Mouse (Mus musculus) CH12.LX (cell line): ENCODE measurements around the gene Efr3b. TPM values are rescaled to one million over a fixed set of nuclear protein-coding genes. Genes with fewer than 3 reads are reported as not detected.

ENCODE experiments used
- DNase-seq: peaks from one replicate; pipeline ENCODE4 v3.0.0-alpha.2; 2013; ENCODE audit errors: extremely low read depth
- H3K27ac ChIP-seq: 2 replicates; pipeline ENCODE4 v1.5.1; 2012; ENCODE audit warnings: low read depth, mild to moderate bottlenecking, control low read depth, moderate library complexity; ENCODE audit not compliant: insufficient read depth
- H3K27me3 ChIP-seq: replicated peaks from 2 replicates; pipeline ENCODE3; 2012; ENCODE audit warnings: inconsistent platforms
- H3K36me3 ChIP-seq, 2 experiments: replicated peaks in 1 of 2; 2 replicates each; pipeline versions ENCODE3 to v1.6.1; 2012; ENCODE audit warnings: inconsistent platforms in 1 of 2, low read length in 1 of 2, mild to moderate bottlenecking in 1 of 2, mixed read lengths in 1 of 2, moderate library complexity in 1 of 2; ENCODE audit not compliant: control insufficient read depth in 1 of 2, insufficient read depth in 1 of 2
- H3K4me1 ChIP-seq, 2 experiments: 2 replicates each; pipeline ENCODE4 v1.6.1; 2012; ENCODE audit warnings: inconsistent platforms in 1 of 2, moderate library complexity in 1 of 2; ENCODE audit not compliant: insufficient read depth in 2 of 2, control insufficient read depth in 1 of 2
- H3K4me2 ChIP-seq: 2 replicates; pipeline ENCODE4 v1.6.1; 2012; ENCODE audit warnings: low read depth, mild to moderate bottlenecking, control low read depth; ENCODE audit not compliant: poor library complexity, insufficient read depth, severe bottlenecking
- H3K4me3 ChIP-seq, 3 experiments: fragments of 150-350 bp in 1 of 3; sonication (generic) in 1 of 3; replicated peaks in 1 of 3; 2 replicates each; pipeline versions ENCODE3 to v1.5.1; 2011 to 2012; ENCODE audit warnings: low read depth in 2 of 3, low read length in 2 of 3, mild to moderate bottlenecking in 2 of 3, moderate library complexity in 2 of 3, control low read depth in 1 of 3, improper control_type of control experiment in 1 of 3, inconsistent platforms in 1 of 3, mixed read lengths in 1 of 3; ENCODE audit not compliant: poor library complexity in 1 of 3
- H3K79me2 ChIP-seq: replicated peaks from 2 replicates; pipeline ENCODE4 v1.6.1; 2012; ENCODE audit warnings: mild to moderate bottlenecking, moderate library complexity; ENCODE audit not compliant: control insufficient read depth, poor library complexity, insufficient read depth, severe bottlenecking; ENCODE audit errors: extremely low read depth
- H3K9ac ChIP-seq: 2 replicates; pipeline ENCODE4 v1.6.1; 2012; ENCODE audit warnings: low read depth, mild to moderate bottlenecking, control low read depth, moderate library complexity; ENCODE audit not compliant: insufficient read depth
- H3K9me3 ChIP-seq: replicated peaks from 2 replicates; pipeline ENCODE3; 2012; ENCODE audit warnings: low read length, inconsistent platforms, mixed read lengths
- BHLHE40 ChIP-seq: IDR thresholded peaks from 2 replicates; pipeline ENCODE4 v1.6.1; 2011; ENCODE audit warnings: mild to moderate bottlenecking, low read depth, low read length, improper control_type of control experiment
- ELF1 ChIP-seq: IDR thresholded peaks from 2 replicates; pipeline ENCODE4 v1.6.1; 2014; ENCODE audit warnings: low read depth, mild to moderate bottlenecking, inconsistent platforms, low read length, improper control_type of control experiment
- EP300 ChIP-seq: IDR thresholded peaks from 2 replicates; pipeline ENCODE4 v1.6.1; 2011; ENCODE audit warnings: low read length, improper control_type of control experiment
- HCFC1 ChIP-seq: IDR thresholded peaks from 2 replicates; pipeline ENCODE4 v1.6.1; 2012; ENCODE audit warnings: low read depth, mild to moderate bottlenecking, inconsistent platforms, low read length, improper control_type of control experiment
- JUN ChIP-seq: IDR thresholded peaks from 2 replicates; pipeline ENCODE4 v1.6.1; 2011; ENCODE audit warnings: low read depth, mild to moderate bottlenecking, low read length, improper control_type of control experiment, moderate library complexity; ENCODE audit not compliant: insufficient read depth
- JUND ChIP-seq: conservative IDR thresholded peaks from 2 replicates; pipeline ENCODE4 v1.6.1; 2011; ENCODE audit warnings: low read depth, low read length, improper control_type of control experiment
- KAT2A ChIP-seq: IDR thresholded peaks from 2 replicates; pipeline ENCODE4 v1.6.1; 2012; ENCODE audit warnings: low read length, improper control_type of control experiment, inconsistent platforms; ENCODE audit not compliant: insufficient replicate concordance
- MAX ChIP-seq: IDR thresholded peaks from 2 replicates; pipeline ENCODE4 v1.6.1; 2011; ENCODE audit warnings: low read length, improper control_type of control experiment
- MYC ChIP-seq: IDR thresholded peaks from 2 replicates; pipeline ENCODE4 v1.6.1; 2011; ENCODE audit warnings: low read depth, mild to moderate bottlenecking, improper control_type of control experiment, low read length
- POLR2AphosphoS2 ChIP-seq: IDR thresholded peaks from 2 replicates; pipeline ENCODE4 v1.6.1; 2011; ENCODE audit warnings: low read depth, low read length, improper control_type of control experiment
- RCOR1 ChIP-seq: conservative IDR thresholded peaks from 2 replicates; pipeline ENCODE4 v1.6.1; 2012; ENCODE audit warnings: low read depth, mild to moderate bottlenecking, inconsistent platforms, low read length, improper control_type of control experiment
- TBP ChIP-seq: conservative IDR thresholded peaks from 2 replicates; pipeline ENCODE4 v1.6.1; 2011; ENCODE audit warnings: low read depth, low read length, improper control_type of control experiment
- TCF12 ChIP-seq: IDR thresholded peaks from 2 replicates; pipeline ENCODE4 v1.6.1; 2014; ENCODE audit warnings: low read depth, mild to moderate bottlenecking, inconsistent platforms, low read length, improper control_type of control experiment
- USF1 ChIP-seq: IDR thresholded peaks from 2 replicates; pipeline ENCODE4 v1.6.1; 2014; ENCODE audit warnings: low read depth, mild to moderate bottlenecking, inconsistent platforms, low read length, improper control_type of control experiment
- USF2 ChIP-seq: conservative IDR thresholded peaks from 2 replicates; pipeline ENCODE4 v1.6.1; 2011; ENCODE audit warnings: low read depth, low read length, improper control_type of control experiment
- ZC3H11A ChIP-seq: IDR thresholded peaks from 2 replicates; pipeline ENCODE4 v1.6.1; 2012; ENCODE audit warnings: low read depth, mild to moderate bottlenecking, inconsistent platforms, low read length, improper control_type of control experiment
- ZMIZ1 ChIP-seq: IDR thresholded peaks from 2 replicates; pipeline ENCODE4 v1.6.1; 2012; ENCODE audit warnings: low read depth, mild to moderate bottlenecking, inconsistent platforms, low read length, improper control_type of control experiment
- ZNF384 ChIP-seq: IDR thresholded peaks from 2 replicates; pipeline ENCODE4 v1.6.1; 2012; ENCODE audit warnings: low read depth, low read length, improper control_type of control experiment, inconsistent platforms
- dilution Hi-C: fragments of 300-500 bp; cut with MboI; formaldehyde crosslinking; loops from 2 replicates; pipeline ENCODE4 v1.14.3; 2020; ENCODE audit warnings: low sequenced_read_pairs; ENCODE audit not compliant: extremely low pct_unique_long_range_greater_than_20kb, extremely low pct_ligation_motif_present
- in situ Hi-C: fragments of 300-500 bp; cut with MboI; formaldehyde crosslinking; loops from 3 replicates; pipeline ENCODE4 v1.14.3; 2019; ENCODE audit warnings: low sequenced_read_pairs, low pct_ligation_motif_present, low pct_unique_long_range_greater_than_20kb, mixed read lengths
- polyA plus RNA-seq: library from polyadenylated mRNA; unstranded; fragments of >175 nt; gene quantifications from 2 replicates; pipeline ENCODE4 v1.2.1, GENCODE M21; 2012; ENCODE audit warnings: low read depth; ENCODE audit not compliant: insufficient read length
- total RNA-seq, 2 experiments: library from RNA; depleted of rRNA; stranded (reverse); fragments of 300-350 nt in 1 of 2; fragments of >200 nt in 1 of 2; gene quantifications; 2 replicates each; pipeline ENCODE4 v1.2.3; 2012 to 2014

Efr3b gene
- total and polyA plus RNA-seq, 3 experiments = 0.68 to 2.1 (median 0.82) TPM

DNA sequence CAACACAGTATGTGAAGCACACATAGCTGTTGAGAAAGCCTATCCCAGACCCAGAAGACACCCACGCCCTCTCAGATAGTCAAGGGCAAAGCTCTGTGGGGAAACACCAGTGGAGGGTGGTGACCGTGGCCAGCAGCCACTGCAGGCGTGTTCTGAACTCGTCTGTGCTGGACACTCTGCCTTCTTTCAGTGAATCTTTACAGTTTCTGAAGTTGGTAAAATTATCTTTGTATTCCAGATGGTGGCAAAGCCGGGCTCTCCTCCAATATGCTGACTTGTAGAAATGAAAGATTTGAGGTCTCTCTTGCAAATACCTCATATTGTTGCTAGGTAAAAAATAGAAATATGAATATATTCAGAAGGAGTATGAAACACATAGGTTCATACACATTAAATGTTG, 27.0 kb downstream of the Efr3b start:
- H3K4me3 ChIP-seq = no peak overlapping the region
- dilution Hi-C loops (no loop called here), in situ Hi-C loops (no loop called here)
- H3K9ac ChIP-seq = no peak overlapping the region
- no peaks in the 10 kb centered on the region for H3K79me2 ChIP-seq
- H3K9me3 ChIP-seq = no peaks in the 10 kb centered on the region
- no peak overlapping the region for H3K27ac ChIP-seq
- no peaks in the 10 kb centered on the region for H3K36me3 ChIP-seq
- no peaks in the 10 kb centered on the region for H3K27me3 ChIP-seq
- no peak for DNase-seq
- TF ChIP-seq JUN (no peak), RCOR1 (no peak), HCFC1 (no peak), USF2 (no peak), ZNF384 (no peak), ZMIZ1 (no peak), ZC3H11A (no peak), EP300 (no peak), MAX (no peak), BHLHE40 (no peak), TCF12 (no peak), ELF1 (no peak), JUND (no peak), KAT2A (no peak)
- TF ChIP-seq, all 38 proteins: peak for 0
- no peak overlapping the region for H3K4me2 ChIP-seq
- no peaks in the 10 kb centered on the region for H3K4me1 ChIP-seq

DNA sequence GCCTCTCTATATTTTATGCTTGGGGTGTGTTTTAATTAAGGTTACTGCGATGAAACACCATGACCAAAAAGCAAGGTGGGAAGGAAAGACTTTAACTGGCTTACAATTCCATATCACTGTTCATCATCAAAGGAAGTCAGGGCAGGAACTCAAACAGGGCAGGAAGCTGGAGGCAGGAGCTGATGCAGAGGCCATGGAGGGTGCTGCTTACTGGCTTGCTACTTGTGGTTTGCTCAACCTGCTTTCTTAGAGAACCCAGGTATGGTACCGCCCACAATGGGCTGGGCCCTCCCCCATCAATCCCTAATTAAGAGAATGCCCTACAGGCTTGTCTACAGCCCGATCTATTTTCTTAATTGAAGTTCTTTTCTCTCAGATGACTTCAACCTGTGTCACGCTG, 27.4 kb downstream of the Efr3b start:
- no peak for DNase-seq
- Histone ChIP-seq H3K36me3 (no peaks in the 10 kb centered on the region), H3K9me3 (no peaks in the 10 kb centered on the region), H3K27ac (no peak overlapping the region), H3K4me2 (no peak overlapping the region), H3K4me3 (no peak overlapping the region), H3K79me2 (no peaks in the 10 kb centered on the region), H3K27me3 (no peaks in the 10 kb centered on the region), H3K9ac (no peak overlapping the region), H3K4me1 (no peaks in the 10 kb centered on the region)
- dilution Hi-C loops (no loop called here), in situ Hi-C loops (no loop called here)
- TF ChIP-seq MYC (no peak), KAT2A (no peak), USF1 (no peak), TBP (no peak), POLR2AphosphoS2 (no peak), TCF12 (no peak)
